7 mouse cellular contexts compared by ENCODE assay signal in the genomic region with DNA sequence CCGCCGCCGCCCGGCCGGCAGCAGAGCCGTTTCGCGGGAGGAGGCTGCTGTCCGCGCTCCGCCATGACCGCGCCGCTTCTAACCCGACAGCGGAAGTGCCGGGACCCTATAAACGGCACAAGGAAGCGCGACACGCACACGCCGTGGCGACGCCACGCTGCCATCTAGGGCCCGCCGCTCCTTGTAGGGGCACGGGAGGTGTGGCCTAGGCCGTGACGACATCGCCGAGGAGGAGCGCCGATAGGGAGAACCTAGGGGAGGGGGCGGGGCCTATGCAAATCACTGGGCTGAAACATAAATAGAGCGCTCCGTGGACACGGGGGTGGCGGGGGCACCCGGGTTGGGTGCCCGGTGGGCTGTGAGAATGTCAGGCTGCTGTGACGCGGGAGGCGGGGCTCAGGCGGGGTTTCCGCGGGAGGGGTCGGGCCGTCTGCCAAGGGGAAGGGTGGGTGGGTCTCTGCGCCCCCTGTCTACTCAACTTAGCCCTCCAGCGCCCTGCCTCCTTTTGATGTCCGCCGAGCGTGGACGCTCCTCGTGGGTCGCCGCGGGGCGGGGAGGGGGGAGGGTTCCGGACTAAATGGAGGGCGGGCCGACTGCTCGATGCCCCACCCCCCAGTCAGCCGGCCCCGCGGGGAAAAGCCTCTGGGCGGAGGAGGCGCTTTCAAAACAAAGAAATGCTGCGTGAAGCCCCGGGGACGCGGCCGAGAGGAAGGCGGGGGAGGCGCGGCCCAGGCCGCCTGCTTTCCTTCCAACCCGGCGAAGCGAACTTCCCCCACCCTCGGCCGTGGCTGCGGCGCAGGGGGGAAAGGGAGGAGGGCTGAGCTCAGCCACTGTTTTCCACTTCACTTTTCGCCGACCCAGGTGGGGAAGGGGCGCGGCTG.
DNase-seq lines count a peak whose midpoint lies in the region; ATAC-seq and TF ChIP-seq lines count a peak whose summit lies in the region.

No protein-coding gene starts in this region.

- peak overlapping the region; percentile 89 for H3K4me2 ChIP-seq in intestine, postnatal 0 days (replicated peaks; ENCODE audit: low read depth)
- H3K4me2 ChIP-seq in midbrain, embryonic 12.5 days (replicated peaks): peak overlapping the region; percentile 76

- DNase-seq in adrenal gland, adult 8-10 months: peak; percentile 99
- DNase-seq in embryo, embryonic 9.5 days (ENCODE audit: extremely low spot score): peak; percentile 100
- DNase-seq in gastrocnemius, postnatal 4 days (ENCODE audit: low spot score in 2 of 2): peak; percentile 92 to 99
- peak; percentile 100 for DNase-seq in left cerebral cortex, postnatal 4 days

- H3K36me3 ChIP-seq in intestine, postnatal 0 days (ENCODE audit: control insufficient read depth, insufficient read depth): no peaks in the 10 kb centered on the region
- H3K36me3 ChIP-seq in midbrain, embryonic 12.5 days: no peaks in the 10 kb centered on the region
- H3K36me3 ChIP-seq in small intestine, adult 2 months (ENCODE audit: control insufficient read depth, insufficient read depth, low read length): no peaks in the 10 kb centered on the region

- TF ChIP-seq CTCF in intestine, postnatal 0 days (IDR thresholded peaks at IDR 0.05; ENCODE audit: low read depth): peak; percentile 56
- TF ChIP-seq CTCF in small intestine, adult 2 months (IDR thresholded peaks at IDR 0.05; ENCODE audit: extremely low read depth, insufficient read length, insufficient replicate concordance, low read depth, low read length): no peak

- peak overlapping the region; percentile 97 for H3K27ac ChIP-seq in intestine, postnatal 0 days (ENCODE audit: low read depth, low read length)
- H3K27ac ChIP-seq in midbrain, embryonic 12.5 days (replicated peaks): peak overlapping the region; percentile 99
- H3K27ac ChIP-seq in small intestine, adult 2 months (ENCODE audit: insufficient read depth, low read depth, low read length): peak overlapping the region; percentile 85

- peak; percentile 94 for ATAC-seq in intestine, postnatal 0 days
- ATAC-seq in midbrain, embryonic 12.5 days (ENCODE audit: low FRiP score, low read depth): peak; percentile 91

- peak; percentile 97 for TF ChIP-seq POLR2A in small intestine, adult 2 months (IDR thresholded peaks at IDR 0.05; ENCODE audit: low read depth, low read length)

- intact Hi-C loops in left cerebral cortex, postnatal 4 days (cut with DNase I): loop anchor here (5.0 to 10.0 kb wide), 3 partner anchors 125 to 785 kb away; no protein-coding TSS in a partner anchor

- H3K27me3 ChIP-seq in intestine, postnatal 0 days (replicated peaks; ENCODE audit: control insufficient read depth, insufficient read depth, low read length): no peaks in the 10 kb centered on the region
- peaks cover 17% of the 10 kb centered on the region for H3K27me3 ChIP-seq in midbrain, embryonic 12.5 days
- peaks cover 7% of the 10 kb centered on the region; the same call in 1 of the 2 replicates for H3K27me3 ChIP-seq in small intestine, adult 2 months (ENCODE audit: control insufficient read depth, insufficient read depth, low read length)

- H3K4me3 ChIP-seq in intestine, postnatal 0 days (ENCODE audit: low read depth, low read length): peak overlapping the region; percentile 98
- H3K4me3 ChIP-seq in midbrain, embryonic 12.5 days: peak overlapping the region; percentile 95
- H3K4me3 ChIP-seq in small intestine, adult 2 months (ENCODE audit: low read depth, low read length): peak overlapping the region; percentile 77

- under 1% methylated on average over 87 of the region's 90 CpGs for WGBS in intestine, postnatal 0 days
- under 1% methylated on average over 72 of the region's 90 CpGs for WGBS in midbrain, embryonic 12.5 days
- WGBS in small intestine, adult 2 months: under 1% methylated on average over 90 of the region's 90 CpGs

- peak overlapping the region; percentile 84 for H3K9ac ChIP-seq in intestine, postnatal 0 days (ENCODE audit: low read depth, low read length)
- peak overlapping the region; percentile 98 for H3K9ac ChIP-seq in midbrain, embryonic 12.5 days (replicated peaks)

- H3K9me3 ChIP-seq in intestine, postnatal 0 days (ENCODE audit: control insufficient read depth): no peaks in the 10 kb centered on the region
- no peaks in the 10 kb centered on the region for H3K9me3 ChIP-seq in midbrain, embryonic 12.5 days

- H3K4me1 ChIP-seq in intestine, postnatal 0 days (replicated peaks; ENCODE audit: control insufficient read depth, insufficient read depth, low read length): no peaks in the 10 kb centered on the region
- peaks cover 20% of the 10 kb centered on the region for H3K4me1 ChIP-seq in midbrain, embryonic 12.5 days
- no peaks in the 10 kb centered on the region for H3K4me1 ChIP-seq in small intestine, adult 2 months (ENCODE audit: control insufficient read depth, insufficient read depth, insufficient read length, low read length)

Comparison
In these comparisons a context has a peak if more than half of its experiments do, and no peak if none do; other contexts are left out.
1. Peak in every context shown above with its lines: DNase-seq, ATAC-seq, H3K4me3 ChIP-seq and H3K27ac ChIP-seq.